Mouse (Mus musculus): Measurements from ENCODE around the gene Rit1. TPM values are rescaled to one million over a fixed set of nuclear protein-coding genes. Genes with fewer than 3 reads are reported as not detected.
"Not testable (repeated sequence)": the region's sequence is repeated elsewhere in the genome, so short reads cannot be mapped to it uniquely, and the experiment has no call there.

Gene Rit1
- polyA plus RNA-seq, 1 experiment from 2014 or later: 33.8 TPM

DNA sequence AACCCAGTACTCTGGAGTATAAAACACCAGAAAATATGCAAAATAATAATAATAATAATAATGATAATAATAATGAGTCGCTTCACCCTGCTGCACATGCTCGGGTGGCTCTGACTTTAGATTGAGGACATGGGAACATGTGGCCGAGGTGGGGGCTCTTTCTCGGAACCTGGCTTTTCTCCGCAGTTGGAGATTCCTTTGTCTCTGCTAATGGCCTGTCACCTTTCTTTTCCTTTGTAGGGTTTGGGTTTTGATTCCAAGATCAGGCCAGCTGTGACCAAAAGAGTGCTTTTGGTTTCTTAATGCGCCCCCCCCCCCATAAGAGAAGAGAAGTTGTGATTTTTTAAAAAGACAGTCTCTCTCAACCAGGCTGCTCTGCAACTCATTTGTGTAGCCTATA is 56.5 kb downstream of the Rit1 start:
- not testable (repeated sequence) for H3K4me3 ChIP-seq (ENCODE audit: low read depth, low read length); H3K27me3 ChIP-seq (ENCODE audit: control insufficient read depth, insufficient read depth, low read depth, low read length); H3K9me3 ChIP-seq (replicated peaks; ENCODE audit: control insufficient read depth, low read length); H3K36me3 ChIP-seq (ENCODE audit: control insufficient read depth, insufficient read depth); H3K27ac ChIP-seq (ENCODE audit: low read length); H3K9ac ChIP-seq (ENCODE audit: low read depth, low read length); H3K4me1 ChIP-seq (ENCODE audit: control insufficient read depth, low read depth, low read length); H3K4me2 ChIP-seq (ENCODE audit: low read depth, low read length); ATAC-seq (ENCODE audit: low read depth)
- WGBS (ENCODE audit: insufficient replicate concordance): 73% methylated on average over 6 of the region's 6 CpGs

DNA sequence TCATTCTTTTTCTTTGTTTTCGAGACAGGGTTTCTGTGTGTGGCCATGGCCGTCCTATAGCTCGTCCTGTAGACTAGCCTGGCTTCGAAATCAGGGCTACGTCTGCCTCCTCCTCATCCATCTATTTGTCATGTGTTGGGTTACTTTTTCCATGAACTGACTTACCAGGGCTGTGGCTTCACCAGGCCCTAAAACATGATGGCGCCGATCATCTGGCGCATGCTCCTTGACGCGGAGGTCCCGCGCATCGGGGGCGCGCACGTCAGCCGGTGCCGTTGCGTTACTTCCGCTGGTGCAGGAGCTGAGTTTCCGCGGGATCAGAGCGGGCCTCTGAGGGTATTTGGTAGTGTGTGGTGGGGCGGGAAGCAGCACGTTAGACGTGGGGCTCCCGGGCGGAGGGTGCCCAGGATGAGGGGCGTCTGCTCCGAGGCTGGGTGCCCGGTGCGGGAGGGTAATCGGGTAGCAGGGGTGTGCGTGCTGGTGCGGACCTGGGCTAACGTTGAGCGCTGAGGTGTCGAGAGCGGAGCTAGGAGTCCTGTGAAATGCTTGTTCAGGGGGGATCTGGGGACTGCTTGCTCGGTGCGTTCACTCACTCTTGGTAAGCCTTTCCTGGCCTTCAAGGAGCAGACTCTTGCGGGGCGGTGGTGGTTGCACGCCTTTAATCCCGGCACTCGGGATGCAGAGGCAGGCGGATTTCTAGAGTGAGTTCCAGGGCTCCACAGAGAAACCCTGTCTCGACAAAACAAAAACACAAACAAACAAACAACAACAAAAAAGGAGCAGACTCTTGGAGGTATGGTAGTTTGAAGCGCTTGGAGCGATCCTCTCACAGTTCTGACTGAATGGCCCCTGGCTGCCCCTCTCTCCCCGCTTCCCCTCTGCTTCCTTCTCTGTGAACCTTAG is 58.6 kb downstream of the Rit1 start, which contains the start of gene Syt11:
Syt11 (minus strand) TSS at position 226 of the 903 bp plus-strand sequence.
- Histone ChIP-seq H3K4me3 (ENCODE audit: low read depth, low read length) (peak within 1 kb of the TSS; percentile 56), H3K4me2 (ENCODE audit: low read depth, low read length) (peak within 1 kb of the TSS; percentile 56), H3K9ac (ENCODE audit: low read depth, low read length) (peak within 1 kb of the TSS; percentile 41; the same call in 1 of the 2 replicates)
- peak; percentile 80 for ATAC-seq (ENCODE audit: low read depth)
- H3K36me3 ChIP-seq (ENCODE audit: control insufficient read depth, insufficient read depth); H3K9me3 ChIP-seq (replicated peaks; ENCODE audit: control insufficient read depth, low read length); H3K4me1 ChIP-seq (ENCODE audit: control insufficient read depth, low read depth, low read length); H3K27me3 ChIP-seq (ENCODE audit: control insufficient read depth, insufficient read depth, low read depth, low read length); H3K27ac ChIP-seq (ENCODE audit: low read length): not testable (repeated sequence)
- WGBS (ENCODE audit: insufficient replicate concordance): 4% methylated on average over 35 of the region's 51 CpGs

Other genes with a start within 250 kb of the Rit1 start
- 123 and 131 TPM in 2 replicates for gene Lmna, start 206.9 kb upstream of the Rit1 start, polyA plus RNA-seq (2015; fragmentation: Nextera tagmentation; extraction: Ambion mirVana)
- gene Mex3a, start 184.4 kb upstream of the Rit1 start, polyA plus RNA-seq (2015; fragmentation: Nextera tagmentation; extraction: Ambion mirVana): 0.44 and 0.53 TPM in 2 replicates
- gene Rab25, start 168.5 kb upstream of the Rit1 start, polyA plus RNA-seq (2015; fragmentation: Nextera tagmentation; extraction: Ambion mirVana): 0.32 and 1.1 TPM in 2 replicates
- gene Lamtor2, start 163.8 kb upstream of the Rit1 start, polyA plus RNA-seq (2015; fragmentation: Nextera tagmentation; extraction: Ambion mirVana): 98.6 and 107 TPM in 2 replicates
- gene Ubqln4, start 163.1 kb upstream of the Rit1 start, polyA plus RNA-seq (2015; fragmentation: Nextera tagmentation; extraction: Ambion mirVana): 14.8 and 16.4 TPM in 2 replicates
- 171 and 190 TPM in 2 replicates for gene Ssr2, start 141.0 kb upstream of the Rit1 start, polyA plus RNA-seq (2015; fragmentation: Nextera tagmentation; extraction: Ambion mirVana)
- gene Arhgef2, start 110.9 kb upstream of the Rit1 start, polyA plus RNA-seq (2015; fragmentation: Nextera tagmentation; extraction: Ambion mirVana): 16.4 and 20.0 TPM in 2 replicates
- gene Rxfp4, start 63.7 kb upstream of the Rit1 start, polyA plus RNA-seq (2015; fragmentation: Nextera tagmentation; extraction: Ambion mirVana): not detected in 2 replicates
- gene Khdc4, start 31.0 kb upstream of the Rit1 start, polyA plus RNA-seq (2015; fragmentation: Nextera tagmentation; extraction: Ambion mirVana): 22.0 and 24.5 TPM in 2 replicates
- 0.42 and 0.54 TPM in 2 replicates for gene Syt11, start 58.3 kb downstream of the Rit1 start, polyA plus RNA-seq (2015; fragmentation: Nextera tagmentation; extraction: Ambion mirVana)
- gene Gon4l, start 118.4 kb downstream of the Rit1 start, polyA plus RNA-seq (2015; fragmentation: Nextera tagmentation; extraction: Ambion mirVana): 2.8 and 3.3 TPM in 2 replicates
- 9.1 and 9.5 TPM in 2 replicates for gene Msto1, start 197.2 kb downstream of the Rit1 start, polyA plus RNA-seq (2015; fragmentation: Nextera tagmentation; extraction: Ambion mirVana)
- 4.9 and 5.5 TPM in 2 replicates for gene Ash1l, start 233.8 kb downstream of the Rit1 start, polyA plus RNA-seq (2015; fragmentation: Nextera tagmentation; extraction: Ambion mirVana)
- gene Dap3, start 234.3 kb downstream of the Rit1 start, polyA plus RNA-seq (2015; fragmentation: Nextera tagmentation; extraction: Ambion mirVana): 78.9 and 86.8 TPM in 2 replicates